Mouse (Mus musculus) hindbrain, embryonic 13.5 days (tissue): ENCODE data around the gene Cpxm2. TPM values are rescaled to one million over a fixed set of nuclear protein-coding genes. Genes with fewer than 3 reads are reported as not detected.

Experiments
- ATAC-seq: fragments of 200-750 bp; cut with Nextera tagmentation; 2 replicates; pipeline ENCODE4 v1.8.0; 2017; ENCODE audit warnings: moderate TSS enrichment; ENCODE audit not compliant: low FRiP score
- H3K27ac ChIP-seq: fragments of 300-500 bp; sonication (generic); 2 replicates; pipeline ENCODE4 v1.5.1; 2015; ENCODE audit warnings: inconsistent platforms, mild to moderate bottlenecking, moderate library complexity
- H3K27me3 ChIP-seq: fragments of 300-500 bp; sonication (generic); 2 replicates; pipeline ENCODE4 v1.6.1; 2015; ENCODE audit warnings: mild to moderate bottlenecking, inconsistent platforms
- H3K36me3 ChIP-seq: fragments of 300-500 bp; sonication (generic); 2 replicates; pipeline ENCODE4 v1.6.1; 2015; ENCODE audit warnings: mild to moderate bottlenecking, inconsistent platforms
- H3K4me1 ChIP-seq: fragments of 300-500 bp; sonication (generic); replicated peaks from 2 replicates; pipeline ENCODE4 v1.6.1; 2015; ENCODE audit warnings: inconsistent platforms
- H3K4me2 ChIP-seq: fragments of 300-500 bp; sonication (generic); 2 replicates; pipeline ENCODE4 v1.6.1; 2015; ENCODE audit warnings: inconsistent platforms, mild to moderate bottlenecking, moderate library complexity
- H3K4me3 ChIP-seq: fragments of 300-500 bp; sonication (generic); 2 replicates; pipeline ENCODE4 v1.5.1; 2015; ENCODE audit warnings: mild to moderate bottlenecking, inconsistent platforms
- H3K9ac ChIP-seq: fragments of 300-500 bp; sonication (generic); 2 replicates; pipeline ENCODE4 v1.6.1; 2015; ENCODE audit warnings: mild to moderate bottlenecking, inconsistent platforms
- H3K9me3 ChIP-seq: fragments of 300-500 bp; sonication (generic); 2 replicates; pipeline ENCODE4 v1.6.1; 2016; ENCODE audit warnings: inconsistent platforms
- WGBS: fragments of 180-500 bp; shearing (Covaris S2); methylation state at CpG from one replicate; pipeline ENCODE4 v1.1.7; 2015; 5-methylcytosine and 5-hydroxymethylcytosine counted together
- polyA plus RNA-seq: library from polyadenylated mRNA; unstranded; fragments of >200 nt; fragmentation: Nextera tagmentation; extraction: Ambion mirVana; gene quantifications from 2 replicates; pipeline ENCODE4 v1.2.1, GENCODE M21; 2015

Cpxm2 gene
- polyA plus RNA-seq, 1 experiment from 2014 or later, result 1.6 TPM

GRCm38 (mm10) chr7:132070877-132071625 lies 83.5 kb downstream of the Cpxm2 start:
- no peaks in the 10 kb centered on the region for H3K36me3 ChIP-seq
- no peak overlapping the region for H3K9ac ChIP-seq
- WGBS, result 94% methylated on average over 6 of the region's 6 CpGs
- ATAC-seq, result no peak
- no peaks in the 10 kb centered on the region for H3K4me1 ChIP-seq
- H3K4me2 ChIP-seq, result no peak overlapping the region
- no peak overlapping the region for H3K27ac ChIP-seq
- H3K27me3 ChIP-seq, result no peaks in the 10 kb centered on the region
- H3K4me3 ChIP-seq, result no peak overlapping the region
- no peaks in the 10 kb centered on the region for H3K9me3 ChIP-seq

GRCm38 (mm10) chr7:132067951-132068350 lies 86.6 kb downstream of the Cpxm2 start:
- Histone ChIP-seq H3K27me3 (no peaks in the 10 kb centered on the region), H3K9ac (no peak overlapping the region), H3K4me3 (no peak overlapping the region), H3K4me1 (no peaks in the 10 kb centered on the region), H3K27ac (no peak overlapping the region), H3K9me3 (no peaks in the 10 kb centered on the region), H3K36me3 (no peaks in the 10 kb centered on the region), H3K4me2 (no peak overlapping the region)
- no peak for ATAC-seq
- WGBS, result 89% methylated on average over 5 of the region's 5 CpGs

GRCm38 (mm10) chr7:132067511-132067910 lies 87.0 kb downstream of the Cpxm2 start:
- 84% methylated on average over 5 of the region's 5 CpGs for WGBS
- ATAC-seq, result no peak
- H3K27me3 ChIP-seq, result no peaks in the 10 kb centered on the region
- no peaks in the 10 kb centered on the region for H3K4me1 ChIP-seq
- no peak overlapping the region for H3K9ac ChIP-seq
- no peaks in the 10 kb centered on the region for H3K36me3 ChIP-seq
- H3K4me3 ChIP-seq, result no peak overlapping the region
- no peaks in the 10 kb centered on the region for H3K9me3 ChIP-seq
- no peak overlapping the region for H3K27ac ChIP-seq
- H3K4me2 ChIP-seq, result no peak overlapping the region

GRCm38 (mm10) chr7:132060116-132060515 lies 94.4 kb downstream of the Cpxm2 start:
- WGBS, result 88% methylated on average over 7 of the region's 7 CpGs
- no peak overlapping the region for H3K4me3 ChIP-seq
- ATAC-seq, result no peak
- H3K27me3 ChIP-seq, result no peaks in the 10 kb centered on the region
- no peak overlapping the region for H3K27ac ChIP-seq
- peaks cover 13% of the 10 kb centered on the region for H3K4me1 ChIP-seq
- no peaks in the 10 kb centered on the region for H3K36me3 ChIP-seq
- H3K4me2 ChIP-seq, result no peak overlapping the region
- H3K9ac ChIP-seq, result no peak overlapping the region
- no peaks in the 10 kb centered on the region for H3K9me3 ChIP-seq

- ATAC-seq, result no peak
- Histone ChIP-seq H3K9ac (no peak overlapping the region), H3K27me3 (no peaks in the 10 kb centered on the region), H3K4me2 (no peak overlapping the region), H3K27ac (no peak overlapping the region), H3K4me1 (peaks cover 13% of the 10 kb centered on the region), H3K9me3 (no peaks in the 10 kb centered on the region), H3K4me3 (no peak overlapping the region), H3K36me3 (no peaks in the 10 kb centered on the region)
- WGBS, result 56% methylated on average over 7 of the region's 7 CpGs
Observed at GRCm38 (mm10) chr7:132056565-132056964, 98.0 kb downstream of the Cpxm2 start.

GRCm38 (mm10) chr7:132046662-132047061 lies 107.9 kb downstream of the Cpxm2 start:
- H3K4me3 ChIP-seq, result no peak overlapping the region
- peaks cover 26% of the 10 kb centered on the region for H3K4me1 ChIP-seq
- H3K36me3 ChIP-seq, result no peaks in the 10 kb centered on the region
- peak overlapping the region; percentile 15; the same call in 1 of the 2 replicates for H3K27ac ChIP-seq
- ATAC-seq, result no peak
- H3K27me3 ChIP-seq, result no peaks in the 10 kb centered on the region
- no peak overlapping the region for H3K4me2 ChIP-seq
- 61% methylated on average over 4 of the region's 4 CpGs for WGBS
- no peak overlapping the region for H3K9ac ChIP-seq
- no peaks in the 10 kb centered on the region for H3K9me3 ChIP-seq

- H3K4me3 ChIP-seq, result no peak overlapping the region
- H3K9ac ChIP-seq, result no peak overlapping the region
- no peak overlapping the region for H3K4me2 ChIP-seq
- WGBS, result 46% methylated on average over 6 of the region's 6 CpGs
- no peaks in the 10 kb centered on the region for H3K27me3 ChIP-seq
- no peak overlapping the region for H3K27ac ChIP-seq
- ATAC-seq, result no peak
- peaks cover 10% of the 10 kb centered on the region for H3K4me1 ChIP-seq
- H3K36me3 ChIP-seq, result no peaks in the 10 kb centered on the region
- no peaks in the 10 kb centered on the region for H3K9me3 ChIP-seq
Observed at GRCm38 (mm10) chr7:132031940-132032531, 122.5 kb downstream of the Cpxm2 start.

GRCm38 (mm10) chr7:132026671-132027070 lies 127.9 kb downstream of the Cpxm2 start:
- no peak overlapping the region for H3K27ac ChIP-seq
- no peak overlapping the region for H3K4me2 ChIP-seq
- 79% methylated on average over 6 of the region's 6 CpGs for WGBS
- H3K9me3 ChIP-seq, result no peaks in the 10 kb centered on the region
- H3K9ac ChIP-seq, result no peak overlapping the region
- peaks cover 7% of the 10 kb centered on the region for H3K4me1 ChIP-seq
- no peaks in the 10 kb centered on the region for H3K27me3 ChIP-seq
- no peak for ATAC-seq
- H3K36me3 ChIP-seq, result no peaks in the 10 kb centered on the region
- H3K4me3 ChIP-seq, result no peak overlapping the region

GRCm38 (mm10) chr7:132025591-132025990 lies 128.9 kb downstream of the Cpxm2 start:
- no peaks in the 10 kb centered on the region for H3K36me3 ChIP-seq
- H3K4me1 ChIP-seq, result peaks cover 4% of the 10 kb centered on the region
- no peak overlapping the region for H3K9ac ChIP-seq
- no peaks in the 10 kb centered on the region for H3K27me3 ChIP-seq
- H3K9me3 ChIP-seq, result no peaks in the 10 kb centered on the region
- ATAC-seq, result no peak
- H3K4me2 ChIP-seq, result no peak overlapping the region
- no peak overlapping the region for H3K4me3 ChIP-seq
- no peak overlapping the region for H3K27ac ChIP-seq
- WGBS, result 67% methylated on average over 6 of the region's 6 CpGs

GRCm38 (mm10) chr7:132015933-132016332 lies 138.6 kb downstream of the Cpxm2 start:
- WGBS, result 74% methylated on average over 3 of the region's 3 CpGs
- Histone ChIP-seq H3K4me1 (peaks cover 22% of the 10 kb centered on the region), H3K27ac (no peak overlapping the region), H3K36me3 (no peaks in the 10 kb centered on the region), H3K9ac (no peak overlapping the region), H3K4me2 (no peak overlapping the region), H3K27me3 (no peaks in the 10 kb centered on the region), H3K4me3 (no peak overlapping the region), H3K9me3 (no peaks in the 10 kb centered on the region)
- ATAC-seq, result no peak

GRCm38 (mm10) chr7:132015193-132015592 lies 139.3 kb downstream of the Cpxm2 start:
- H3K27me3 ChIP-seq, result no peaks in the 10 kb centered on the region
- no peak overlapping the region for H3K4me2 ChIP-seq
- no peak for ATAC-seq
- H3K4me3 ChIP-seq, result no peak overlapping the region
- H3K9ac ChIP-seq, result no peak overlapping the region
- H3K27ac ChIP-seq, result no peak overlapping the region
- H3K9me3 ChIP-seq, result no peaks in the 10 kb centered on the region
- no peaks in the 10 kb centered on the region for H3K36me3 ChIP-seq
- H3K4me1 ChIP-seq, result peaks cover 22% of the 10 kb centered on the region
- 15% methylated on average over 3 of the region's 3 CpGs for WGBS

GRCm38 (mm10) chr7:132013970-132014369 lies 140.6 kb downstream of the Cpxm2 start:
- ATAC-seq, result 0 out of 2 replicates have a peak, but pooled peaks have one; percentile 32
- no peak overlapping the region for H3K9ac ChIP-seq

More at GRCm38 (mm10) chr7:132013970-132014369, 140.6 kb downstream of the Cpxm2 start:
- H3K27ac ChIP-seq, result no peak overlapping the region
- H3K36me3 ChIP-seq, result no peaks in the 10 kb centered on the region
- H3K4me1 ChIP-seq, result peaks cover 22% of the 10 kb centered on the region
- 76% methylated on average over 5 of the region's 5 CpGs for WGBS
- no peak overlapping the region for H3K4me2 ChIP-seq
- no peaks in the 10 kb centered on the region for H3K9me3 ChIP-seq
- H3K27me3 ChIP-seq, result no peaks in the 10 kb centered on the region
- no peak overlapping the region for H3K4me3 ChIP-seq
